Mouse (Mus musculus) myocyte (in vitro differentiated cells): Measurements from ENCODE around the gene Bex6. TPM values are rescaled to one million over a fixed set of nuclear protein-coding genes. Genes with fewer than 3 reads are reported as not detected.

Experiments used
- H3K27me3 ChIP-seq: one replicate; pipeline ENCODE4 v1.6.1; 2011; ENCODE audit not compliant: control insufficient read depth, insufficient read depth, insufficient read length
- H3K36me3 ChIP-seq: one replicate; pipeline ENCODE4 v1.6.1; 2011; ENCODE audit not compliant: control insufficient read depth, insufficient read depth
- H3K4me2 ChIP-seq: one replicate; pipeline ENCODE4 v1.6.1; 2011; ENCODE audit warnings: low read depth, control low read depth
- H3K4me3 ChIP-seq: one replicate; pipeline ENCODE4 v1.5.1; 2011; ENCODE audit warnings: mild to moderate bottlenecking, control low read depth, moderate library complexity
- H3K79me2 ChIP-seq: one replicate; pipeline ENCODE4 v1.6.1; 2011; ENCODE audit not compliant: control insufficient read depth, insufficient read depth
- H3ac ChIP-seq: one replicate; pipeline ENCODE4 v1.6.1; 2011; ENCODE audit not compliant: control insufficient read depth, insufficient read length
- CEBPB ChIP-seq: IDR thresholded peaks from 2 replicates; pipeline ENCODE4 v1.6.1; 2011; ENCODE audit warnings: mild to moderate bottlenecking, moderate library complexity; ENCODE audit not compliant: poor library complexity, insufficient read depth, severe bottlenecking
- E2F4 ChIP-seq: IDR thresholded peaks from one replicate; pipeline ENCODE4 v1.6.1; 2011; ENCODE audit warnings: mild to moderate bottlenecking, control low read depth, moderate library complexity; ENCODE audit not compliant: insufficient read depth
- MAX ChIP-seq: IDR thresholded peaks from one replicate; pipeline ENCODE4 v1.6.1; 2011; ENCODE audit warnings: low read depth, mild to moderate bottlenecking, control low read depth
- MYOD1 ChIP-seq, 3 experiments: IDR thresholded peaks; one replicate each; pipeline ENCODE4 v1.6.1; 2011; ENCODE audit warnings: control low read depth in 2 of 3, low read depth in 2 of 3, mild to moderate bottlenecking in 2 of 3, moderate library complexity in 1 of 3; ENCODE audit not compliant: insufficient read length in 2 of 3, control insufficient read depth in 1 of 3
- MYOG ChIP-seq, 3 experiments: IDR thresholded peaks; one replicate each; pipeline ENCODE4 v1.6.1; 2011; ENCODE audit warnings: control low read depth in 2 of 3, low read depth in 2 of 3, mild to moderate bottlenecking in 2 of 3; ENCODE audit not compliant: insufficient read length in 2 of 3, control insufficient read depth in 1 of 3, insufficient read depth in 1 of 3
- POLR2A ChIP-seq: IDR thresholded peaks from one replicate; pipeline ENCODE4 v1.6.1; 2011; ENCODE audit warnings: low read depth, mild to moderate bottlenecking, control low read depth, moderate library complexity; ENCODE audit not compliant: insufficient read length
- POLR2AphosphoS2 ChIP-seq: IDR thresholded peaks from one replicate; pipeline ENCODE4 v1.6.1; 2011; ENCODE audit warnings: low read depth, control low read depth; ENCODE audit not compliant: insufficient read length
- REST ChIP-seq: IDR thresholded peaks from one replicate; pipeline ENCODE4 v1.6.1; 2011; ENCODE audit warnings: mild to moderate bottlenecking, control low read depth, moderate library complexity; ENCODE audit not compliant: insufficient read depth, insufficient read length
- SRF ChIP-seq: IDR thresholded peaks from one replicate; pipeline ENCODE4 v1.6.1; 2011; ENCODE audit warnings: low read depth; ENCODE audit not compliant: control insufficient read depth, insufficient read length
- TCF12 ChIP-seq: IDR thresholded peaks from one replicate; pipeline ENCODE4 v1.6.1; 2011; ENCODE audit warnings: mild to moderate bottlenecking, control low read depth; ENCODE audit not compliant: poor library complexity, insufficient read depth, severe bottlenecking
- TCF3 ChIP-seq: IDR thresholded peaks from one replicate; pipeline ENCODE4 v1.6.1; 2011; ENCODE audit warnings: low read depth, control low read depth; ENCODE audit not compliant: insufficient read length
- USF1 ChIP-seq: IDR thresholded peaks from one replicate; pipeline ENCODE4 v1.6.1; 2011; ENCODE audit warnings: low read depth, mild to moderate bottlenecking, control low read depth, moderate library complexity
- polyA plus RNA-seq: library from polyadenylated mRNA; unstranded; fragments of >200 nt; fragmentation: generic; extraction: Trizol; gene quantifications from one replicate; pipeline ENCODE4 v1.2.1, GENCODE M21; 2012; ENCODE audit warnings: missing spikeins

Gene Bex6
- polyA plus RNA-seq, 1 experiment: not detected

- H3K4me2 ChIP-seq: no peak overlapping the region
- TF ChIP-seq MAX (no peak), POLR2A (no peak)
- no peak overlapping the region for H3K4me3 ChIP-seq
- H3K79me2 ChIP-seq: no peaks in the 10 kb centered on the region
- H3K36me3 ChIP-seq: no peaks in the 10 kb centered on the region
- H3K27me3 ChIP-seq: no peaks in the 10 kb centered on the region
- H3ac ChIP-seq: no peak overlapping the region
These were observed 23.1 kb downstream of the Bex6 start for GRCm38 (mm10) chr16:32202681-32203080.

GRCm38 (mm10) chr16:32204902-32205301, 25.3 kb downstream of the Bex6 start:
- no peaks in the 10 kb centered on the region for H3K36me3 ChIP-seq
- H3K4me3 ChIP-seq: no peak overlapping the region
- no peak overlapping the region for H3K4me2 ChIP-seq
- H3K79me2 ChIP-seq: no peaks in the 10 kb centered on the region
- peaks cover 8% of the 10 kb centered on the region for H3K27me3 ChIP-seq
- no peak for TF ChIP-seq MYOD1 (IDR thresholded peaks at IDR 0.05; ENCODE audit: control insufficient read depth in 1 of 3, insufficient read length in 2 of 3, low read depth in 2 of 3)
- no peak for TF ChIP-seq USF1
- no peak for TF ChIP-seq MYOG (IDR thresholded peaks at IDR 0.05; ENCODE audit: control insufficient read depth in 1 of 3, insufficient read depth in 1 of 3, insufficient read length in 2 of 3, low read depth in 2 of 3)
- no peak for TF ChIP-seq TCF12
- no peak for TF ChIP-seq CEBPB
- no peak for TF ChIP-seq POLR2A
- TF ChIP-seq E2F4: no peak
- no peak for TF ChIP-seq SRF
- TF ChIP-seq MAX: no peak
- TF ChIP-seq TCF3: no peak
- no peak for TF ChIP-seq POLR2AphosphoS2
- TF ChIP-seq REST: no peak
- no peak overlapping the region for H3ac ChIP-seq

- no peak overlapping the region for H3K4me2 ChIP-seq
- no peak overlapping the region for H3K4me3 ChIP-seq
- no peaks in the 10 kb centered on the region for H3K27me3 ChIP-seq
- TF ChIP-seq TCF3 (no peak), MYOG (IDR thresholded peaks at IDR 0.05; ENCODE audit: control insufficient read depth in 1 of 3, insufficient read depth in 1 of 3, insufficient read length in 2 of 3, low read depth in 2 of 3) (no peak), MYOD1 (IDR thresholded peaks at IDR 0.05; ENCODE audit: control insufficient read depth in 1 of 3, insufficient read length in 2 of 3, low read depth in 2 of 3) (no peak), E2F4 (no peak), TCF12 (no peak), REST (no peak), MAX (no peak), POLR2AphosphoS2 (no peak), USF1 (no peak), CEBPB (no peak), POLR2A (no peak), SRF (no peak)
- no peak overlapping the region for H3ac ChIP-seq
- no peaks in the 10 kb centered on the region for H3K36me3 ChIP-seq
- H3K79me2 ChIP-seq: no peaks in the 10 kb centered on the region
These were observed 34.5 kb downstream of the Bex6 start for GRCm38 (mm10) chr16:32214156-32214555.

- TF ChIP-seq POLR2AphosphoS2 (no peak), TCF12 (no peak), REST (no peak), E2F4 (no peak), MYOG (IDR thresholded peaks at IDR 0.05; ENCODE audit: control insufficient read depth in 1 of 3, insufficient read depth in 1 of 3, insufficient read length in 2 of 3, low read depth in 2 of 3) (no peak), SRF (no peak), TCF3 (no peak), POLR2A (no peak), USF1 (no peak), MYOD1 (IDR thresholded peaks at IDR 0.05; ENCODE audit: control insufficient read depth in 1 of 3, insufficient read length in 2 of 3, low read depth in 2 of 3) (no peak), CEBPB (no peak), MAX (no peak)
- no peak overlapping the region for H3K4me3 ChIP-seq
- H3K4me2 ChIP-seq: no peak overlapping the region
These were observed 35.4 kb downstream of the Bex6 start for GRCm38 (mm10) chr16:32214804-32215576.

GRCm38 (mm10) chr16:32221803-32222202, 42.2 kb downstream of the Bex6 start:
- Histone ChIP-seq H3K4me2 (no peak overlapping the region), H3K36me3 (no peaks in the 10 kb centered on the region), H3ac (no peak overlapping the region), H3K27me3 (no peaks in the 10 kb centered on the region), H3K4me3 (no peak overlapping the region), H3K79me2 (no peaks in the 10 kb centered on the region)
- TF ChIP-seq REST (no peak), POLR2A (no peak), MYOG (IDR thresholded peaks at IDR 0.05; ENCODE audit: control insufficient read depth in 1 of 3, insufficient read depth in 1 of 3, insufficient read length in 2 of 3, low read depth in 2 of 3) (no peak), TCF3 (no peak), E2F4 (no peak), TCF12 (no peak), MYOD1 (IDR thresholded peaks at IDR 0.05; ENCODE audit: control insufficient read depth in 1 of 3, insufficient read length in 2 of 3, low read depth in 2 of 3) (no peak), USF1 (no peak), POLR2AphosphoS2 (no peak), SRF (no peak), MAX (no peak), CEBPB (no peak)

More at GRCm38 (mm10) chr16:32214804-32215576, 35.4 kb downstream of the Bex6 start:
- no peaks in the 10 kb centered on the region for H3K79me2 ChIP-seq
- H3K27me3 ChIP-seq: no peaks in the 10 kb centered on the region
- H3ac ChIP-seq: no peak overlapping the region
- H3K36me3 ChIP-seq: no peaks in the 10 kb centered on the region
